Mouse (Mus musculus) ES-Bruce4 (cell line): ENCODE measurements at regions not wholly inside any gene's neighbourhood (a gene's known extent, or its start where the extent isn't known, plus 50 kb on each side); places are given as distances from the start of the nearest gene placed in this dataset.

ENCODE experiments used
- CTCF ChIP-seq: IDR thresholded peaks from one replicate; pipeline ENCODE4 v1.8.1; 2011; ENCODE audit warnings: low read depth, low read length
- EP300 ChIP-seq: IDR thresholded peaks from 2 replicates; pipeline ENCODE4 v1.6.1; 2011; ENCODE audit warnings: low read depth, low read length; ENCODE audit not compliant: insufficient read depth
- POLR2A ChIP-seq: IDR thresholded peaks from one replicate; pipeline ENCODE4 v1.8.1; 2011; ENCODE audit warnings: low read length; ENCODE audit not compliant: insufficient read depth

- TF ChIP-seq POLR2A: no peak
- TF ChIP-seq CTCF: no peak
- TF ChIP-seq EP300: no peak
These were observed 253.5 kb upstream of the Atp2b1 start for GRCm38 (mm10) chr10:98660747-98661146.
